Mouse (Mus musculus): ENCODE data around the gene Slc22a4. TPM values are rescaled to one million over a fixed set of nuclear protein-coding genes. Genes with fewer than 3 reads are reported as not detected.

The Slc22a4 gene
- 1.00 TPM for polyA plus RNA-seq (2014; fragmentation: Illumina TruSeq; extraction: RNeasy Lipid Tissue Mini Kit (QIAGEN cat#74804))

GRCm38 (mm10) chr11:54028044-54028951 lies at the start of gene Slc22a4:
Gene Slc22a4 (minus strand): TSS chr11:54028090.

GRCm38 (mm10) chr11:54068520-54069371 lies 40.9 kb upstream of the Slc22a4 start, which contains the start of gene Pdlim4:
Gene Pdlim4 (minus strand): TSS chr11:54069014.

GRCm38 (mm10) chr11:53979788-53980621 lies 47.9 kb downstream of the Slc22a4 start, which contains the start of gene Slc22a21:
Gene Slc22a21 (minus strand): TSS chr11:53980332.

Other genes with a start within 250 kb of the Slc22a4 start
- not detected for gene Gm12216, start 168.8 kb downstream of the Slc22a4 start, polyA plus RNA-seq (2014; fragmentation: Illumina TruSeq; extraction: RNeasy Lipid Tissue Mini Kit (QIAGEN cat#74804))
- 26.9 TPM for gene Slc22a5, start 136.4 kb downstream of the Slc22a4 start, polyA plus RNA-seq (2014; fragmentation: Illumina TruSeq; extraction: RNeasy Lipid Tissue Mini Kit (QIAGEN cat#74804))
- 6.9 TPM for gene Slc22a21, start 47.8 kb downstream of the Slc22a4 start, polyA plus RNA-seq (2014; fragmentation: Illumina TruSeq; extraction: RNeasy Lipid Tissue Mini Kit (QIAGEN cat#74804))
- 2.0 TPM for gene Pdlim4, start 40.9 kb upstream of the Slc22a4 start, polyA plus RNA-seq (2014; fragmentation: Illumina TruSeq; extraction: RNeasy Lipid Tissue Mini Kit (QIAGEN cat#74804))
- gene P4ha2, start 72.0 kb upstream of the Slc22a4 start, polyA plus RNA-seq (2014; fragmentation: Illumina TruSeq; extraction: RNeasy Lipid Tissue Mini Kit (QIAGEN cat#74804)), result 2.1 TPM
- not detected for gene Csf2, start 221.6 kb upstream of the Slc22a4 start, polyA plus RNA-seq (2014; fragmentation: Illumina TruSeq; extraction: RNeasy Lipid Tissue Mini Kit (QIAGEN cat#74804))
- not detected for gene Il3, start 239.2 kb upstream of the Slc22a4 start, polyA plus RNA-seq (2014; fragmentation: Illumina TruSeq; extraction: RNeasy Lipid Tissue Mini Kit (QIAGEN cat#74804))

Measured in ovary, adult 10 weeks (tissue).